Mouse (Mus musculus): ENCODE data around the gene Grk6. TPM values are rescaled to one million over a fixed set of nuclear protein-coding genes. Genes with fewer than 3 reads are reported as not detected.
A peak's percentile ranks its signal among the peaks of the same experiment; 100 is the strongest.

Gene Grk6
- polyA plus RNA-seq, 1 experiment from 2014 or later = 41.4 TPM

DNA sequence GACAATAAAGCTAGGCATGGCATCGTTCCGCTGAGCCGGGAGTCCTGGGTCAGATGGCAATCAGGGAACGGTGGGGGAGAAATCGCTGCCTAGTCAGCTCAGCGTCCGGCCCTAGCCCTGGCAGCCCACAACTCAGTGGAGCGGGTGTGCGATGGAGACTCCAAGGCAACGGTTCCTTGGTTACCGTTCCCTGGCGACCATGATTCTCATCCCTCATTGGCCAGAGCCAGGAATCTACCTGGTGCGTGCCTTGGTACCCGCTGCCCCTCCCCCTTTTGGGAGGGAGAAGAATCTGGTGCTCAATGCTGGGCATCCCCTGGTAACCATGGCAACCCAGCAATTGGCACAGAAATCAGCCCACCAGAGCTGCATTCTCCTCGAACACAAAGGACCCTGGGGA is 38.7 kb downstream of the Grk6 start:
- H3K27ac ChIP-seq = peak overlapping the region; percentile 99
- H3K9me3 ChIP-seq = no peaks in the 10 kb centered on the region
- H3K9ac ChIP-seq = peak overlapping the region; percentile 100
- peaks cover 51% of the 10 kb centered on the region for H3K4me1 ChIP-seq
- peak overlapping the region; percentile 94 for H3K4me2 ChIP-seq
- ATAC-seq (replicated peaks) = peak; percentile 87
- peak overlapping the region; percentile 77 for H3K4me3 ChIP-seq
- WGBS = 4% methylated on average over 15 of the region's 15 CpGs
- H3K36me3 ChIP-seq (replicated peaks) = peaks cover 35% of the 10 kb centered on the region
- no peaks in the 10 kb centered on the region for H3K27me3 ChIP-seq (replicated peaks)

GRCm38 (mm10) chr13:55484520-55485088 is 39.7 kb downstream of the Grk6 start:
- WGBS = 14% methylated on average over 7 of the region's 7 CpGs
- H3K36me3 ChIP-seq (replicated peaks) = peaks cover 25% of the 10 kb centered on the region
- ATAC-seq (replicated peaks) = no peak
- H3K9ac ChIP-seq = peak overlapping the region; percentile 100
- H3K9me3 ChIP-seq = no peaks in the 10 kb centered on the region
- peak overlapping the region; percentile 99 for H3K27ac ChIP-seq
- H3K4me2 ChIP-seq = peak overlapping the region; percentile 94
- H3K27me3 ChIP-seq (replicated peaks) = no peaks in the 10 kb centered on the region
- H3K4me3 ChIP-seq = peak overlapping the region; percentile 77
- H3K4me1 ChIP-seq = peaks cover 51% of the 10 kb centered on the region

DNA sequence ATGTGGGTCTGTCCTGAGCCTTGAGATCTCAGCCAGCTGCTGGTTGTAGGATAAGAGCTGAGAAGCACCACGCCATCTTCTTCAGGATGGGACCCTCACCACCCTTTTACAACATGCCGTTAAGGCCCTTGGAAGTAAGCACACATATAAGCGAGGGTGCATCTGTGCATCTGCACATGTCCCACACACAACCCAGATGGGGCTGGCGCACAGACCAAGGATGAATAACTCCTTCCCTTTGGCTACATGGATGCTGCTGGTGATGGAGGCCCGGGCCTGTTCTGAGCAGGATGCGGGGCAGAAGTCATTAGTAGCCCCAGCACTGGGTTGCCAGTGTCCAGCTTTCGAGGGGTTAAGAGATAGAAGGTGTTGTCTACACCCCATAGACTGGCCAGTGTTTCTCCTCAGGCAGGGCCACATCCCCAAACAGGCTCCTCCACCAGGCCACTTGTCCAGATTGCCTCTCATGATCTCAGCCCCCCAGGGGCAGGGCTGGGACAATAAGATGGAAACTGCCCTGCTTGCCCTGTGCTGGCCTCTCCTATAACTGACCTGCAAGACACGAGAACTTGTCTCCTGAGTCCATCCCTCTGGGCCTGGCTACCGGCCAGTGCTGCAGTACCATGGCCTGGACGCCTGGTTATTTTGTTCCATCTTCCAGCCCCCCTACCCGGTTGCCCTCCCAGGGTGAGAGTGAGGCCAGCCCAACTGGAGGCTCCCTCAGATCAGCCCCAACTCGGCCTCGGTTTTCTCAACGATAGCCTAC is 41.3 kb downstream of the Grk6 start:
- peaks cover 51% of the 10 kb centered on the region for H3K4me1 ChIP-seq
- 20% methylated on average over 14 of the region's 14 CpGs for WGBS
- peak overlapping the region; percentile 77 for H3K4me3 ChIP-seq
- H3K4me2 ChIP-seq = peak overlapping the region; percentile 94
- no peak for ATAC-seq (replicated peaks)
- peaks cover 11% of the 10 kb centered on the region for H3K36me3 ChIP-seq (replicated peaks)
- H3K27ac ChIP-seq = peak overlapping the region; percentile 99
- H3K27me3 ChIP-seq (replicated peaks) = no peaks in the 10 kb centered on the region
- H3K9ac ChIP-seq = peak overlapping the region; percentile 100
- H3K9me3 ChIP-seq = no peaks in the 10 kb centered on the region

DNA sequence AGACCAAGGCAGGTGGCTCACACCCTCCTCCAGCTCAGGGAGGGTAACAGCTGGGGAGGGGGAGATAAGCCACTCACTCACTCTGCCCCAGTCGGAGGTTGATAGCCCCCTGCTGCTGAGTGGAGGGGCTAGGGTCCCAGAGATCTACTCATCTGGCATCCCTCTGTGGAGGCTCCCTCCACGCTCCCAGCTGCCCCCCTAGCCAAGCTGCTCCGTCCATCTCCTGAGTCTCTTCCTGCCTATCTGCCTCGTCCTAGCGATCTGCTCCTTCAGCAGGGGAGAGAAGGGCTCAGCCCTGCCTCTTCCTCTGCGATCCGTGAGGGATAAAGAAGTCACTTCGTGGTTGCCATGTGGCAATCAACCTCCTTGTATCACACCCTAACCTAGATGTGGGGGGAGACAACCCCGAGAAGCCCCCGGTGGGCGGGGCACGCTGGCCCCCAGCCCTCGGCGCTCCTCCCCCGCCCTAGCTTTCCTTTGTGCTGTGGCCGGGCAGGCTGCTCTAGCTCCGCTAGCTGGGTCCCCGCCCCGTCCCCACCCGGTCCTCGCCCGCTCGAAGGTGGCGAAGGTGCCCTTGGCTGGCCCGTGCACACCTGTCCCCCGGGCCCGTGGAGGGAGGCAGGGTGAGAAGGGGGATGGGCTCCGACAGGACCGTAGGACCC is 42.2 kb downstream of the Grk6 start:
- Histone ChIP-seq H3K27ac (peak overlapping the region; percentile 99), H3K4me3 (peak overlapping the region; percentile 77), H3K27me3 (replicated peaks) (no peaks in the 10 kb centered on the region), H3K4me1 (peaks cover 51% of the 10 kb centered on the region), H3K36me3 (replicated peaks) (peaks cover 4% of the 10 kb centered on the region), H3K9ac (peak overlapping the region; percentile 100), H3K4me2 (peak overlapping the region; percentile 94), H3K9me3 (no peaks in the 10 kb centered on the region)
- 0% methylated on average over 29 of the region's 29 CpGs for WGBS
- ATAC-seq (replicated peaks) = peak; percentile 33

DNA sequence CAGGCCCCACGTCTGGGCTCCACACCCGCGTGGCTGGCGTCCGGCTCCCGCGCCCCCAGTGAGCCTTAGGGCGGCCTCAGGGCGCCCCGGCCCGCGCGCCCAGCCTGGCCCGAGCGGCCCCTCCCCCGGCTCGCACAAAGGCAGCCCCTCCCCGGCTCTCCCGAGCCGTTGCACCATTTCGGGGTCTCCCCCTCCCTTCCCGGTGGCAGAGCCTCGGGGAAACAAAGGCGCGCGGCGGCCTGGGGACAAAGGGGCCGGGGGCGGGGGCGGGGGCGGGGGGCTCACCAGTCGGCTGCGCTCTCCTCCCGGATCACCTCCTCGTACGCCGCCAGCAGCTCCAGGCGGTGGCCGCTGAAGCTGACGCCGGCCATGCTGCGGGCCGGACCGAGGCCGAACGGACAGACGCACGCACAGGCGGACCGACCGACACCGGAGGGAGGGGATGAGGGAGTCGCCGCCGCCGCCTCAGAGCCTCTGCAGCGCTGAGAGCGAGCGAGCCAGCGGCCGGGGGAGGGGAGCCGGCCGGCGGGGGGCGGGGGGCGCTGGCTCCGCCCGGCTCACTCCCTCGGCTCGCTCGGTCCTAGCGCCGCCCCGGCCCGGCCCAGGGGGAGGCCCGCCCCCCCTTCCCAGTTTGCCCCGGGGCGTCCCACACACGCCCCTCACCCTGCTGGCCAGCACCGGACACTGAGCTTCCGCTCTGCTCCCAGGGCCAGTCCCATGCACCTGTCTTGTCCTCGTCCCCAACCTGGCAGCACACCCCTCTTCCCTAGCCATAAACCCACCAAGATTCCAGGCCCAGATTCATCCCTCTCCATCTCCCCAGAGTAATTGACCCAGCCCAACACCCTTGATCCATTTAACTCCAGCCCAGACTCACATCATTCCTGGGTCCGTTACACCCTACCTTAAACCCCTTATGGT is 43.0 kb downstream of the Grk6 start, which contains the start of gene Dbn1:
Gene Dbn1, minus strand, starts transcription at position 534 of the 921 bp plus-strand sequence.
- peak; percentile 81 for ATAC-seq (replicated peaks)
- WGBS = under 1% methylated on average over 67 of the region's 83 CpGs
- peak within 1 kb of the TSS; percentile 99 for H3K27ac ChIP-seq

GRCm38 (mm10) chr13:55494257-55494656 is 49.4 kb downstream of the Grk6 start:
- Histone ChIP-seq H3K27ac (0 out of 2 replicates have a peak overlapping the region, but pooled peaks have one; percentile 71), H3K9ac (no peak overlapping the region), H3K27me3 (replicated peaks) (no peaks in the 10 kb centered on the region), H3K4me2 (no peak overlapping the region), H3K9me3 (no peaks in the 10 kb centered on the region), H3K4me1 (peaks cover 30% of the 10 kb centered on the region), H3K36me3 (replicated peaks) (no peaks in the 10 kb centered on the region), H3K4me3 (no peak overlapping the region)
- ATAC-seq (replicated peaks) = no peak; the same call in 1 of the 2 replicates
- whole genome bisulfite sequencing = 25% methylated on average over 2 of the region's 2 CpGs

More for the DNA sequence above, 43.0 kb downstream of the Grk6 start, which contains the start of gene Dbn1:
- H3K9ac ChIP-seq = peak within 1 kb of the TSS; percentile 100
- H3K9me3 ChIP-seq = no peaks in the 10 kb centered on the region
- H3K27me3 ChIP-seq (replicated peaks) = no peaks in the 10 kb centered on the region
- peaks cover 44% of the 10 kb centered on the region for H3K4me1 ChIP-seq
- H3K36me3 ChIP-seq (replicated peaks) = no peaks in the 10 kb centered on the region
- peak within 1 kb of the TSS; percentile 77 for H3K4me3 ChIP-seq
- peak within 1 kb of the TSS; percentile 94 for H3K4me2 ChIP-seq

GRCm38 (mm10) chr13:55494883-55495621 is 50.2 kb downstream of the Grk6 start:
- peak; percentile 57; the same call in 1 of the 2 replicates for ATAC-seq (replicated peaks)
- H3K4me1 ChIP-seq = peaks cover 30% of the 10 kb centered on the region
- peak overlapping the region; percentile 31; the same call in 1 of the 2 replicates for H3K9ac ChIP-seq
- no peaks in the 10 kb centered on the region for H3K27me3 ChIP-seq (replicated peaks)
- no peak overlapping the region for H3K4me3 ChIP-seq
- H3K9me3 ChIP-seq = no peaks in the 10 kb centered on the region
- peak overlapping the region; percentile 18; the same call in 1 of the 2 replicates for H3K4me2 ChIP-seq
- peak overlapping the region; percentile 71; the same call in 1 of the 2 replicates for H3K27ac ChIP-seq
- WGBS = 15% methylated on average over 18 of the region's 18 CpGs
- no peaks in the 10 kb centered on the region for H3K36me3 ChIP-seq (replicated peaks)

DNA sequence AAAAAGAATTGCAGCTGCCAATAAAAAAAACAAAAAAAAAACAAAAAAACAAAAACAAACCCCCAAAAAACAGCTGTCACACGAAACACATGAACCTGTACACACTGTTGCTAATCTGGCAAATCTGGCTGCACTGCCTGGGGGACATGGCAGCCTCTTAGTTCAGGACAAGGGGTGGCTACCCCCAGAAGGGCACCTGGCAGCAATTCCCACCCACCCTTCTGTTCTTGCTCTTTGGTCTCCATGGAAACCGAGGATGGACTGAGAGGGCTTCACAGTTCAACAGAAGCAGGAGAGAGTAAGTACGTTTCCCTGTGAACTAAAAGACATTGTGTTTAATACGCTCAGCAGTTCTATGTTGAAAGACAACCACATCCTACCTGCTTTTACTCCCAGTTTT is 50.8 kb downstream of the Grk6 start:
- H3K4me1 ChIP-seq = peaks cover 30% of the 10 kb centered on the region
- no peaks in the 10 kb centered on the region for H3K27me3 ChIP-seq (replicated peaks)
- H3K9me3 ChIP-seq = no peaks in the 10 kb centered on the region
- no peak overlapping the region for H3K9ac ChIP-seq
- H3K4me2 ChIP-seq = peak overlapping the region; percentile 12; the same call in 1 of the 2 replicates
- H3K4me3 ChIP-seq = no peak overlapping the region
- 10% methylated on average over 4 of the region's 4 CpGs for WGBS
- H3K27ac ChIP-seq = peak overlapping the region; percentile 71
- no peak for ATAC-seq (replicated peaks)
- 0 out of 2 replicates have a peak, but pooled peaks cover 4% of the 10 kb centered on the region for H3K36me3 ChIP-seq (replicated peaks)

DNA sequence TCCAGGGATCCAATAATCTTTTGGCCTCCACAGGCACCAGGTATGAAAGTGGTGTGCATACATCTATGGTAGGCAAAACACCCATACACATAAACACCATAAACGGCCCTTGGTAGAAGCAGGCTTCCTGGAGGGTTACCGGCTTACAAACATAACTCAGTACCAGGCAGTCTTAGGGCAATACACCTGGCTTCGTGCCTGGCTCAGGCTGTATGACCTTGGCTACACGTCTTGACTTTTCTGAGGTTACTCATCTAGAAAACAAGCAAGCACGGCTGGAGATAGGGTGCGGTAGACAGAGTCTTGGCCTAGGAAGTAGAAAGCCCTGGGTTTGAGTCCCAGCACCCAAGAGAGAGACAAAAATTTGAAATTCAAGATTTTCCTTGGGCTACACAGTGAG is 51.8 kb downstream of the Grk6 start:
- no peak for ATAC-seq (replicated peaks)
- WGBS = 84% methylated on average over 6 of the region's 6 CpGs
- H3K27ac ChIP-seq = peak overlapping the region; percentile 71
- no peak overlapping the region for H3K9ac ChIP-seq
- 0 out of 2 replicates have a peak, but pooled peaks cover 5% of the 10 kb centered on the region for H3K36me3 ChIP-seq (replicated peaks)
- peaks cover 30% of the 10 kb centered on the region for H3K4me1 ChIP-seq
- no peaks in the 10 kb centered on the region for H3K27me3 ChIP-seq (replicated peaks)
- no peak overlapping the region for H3K4me3 ChIP-seq
- no peak overlapping the region for H3K4me2 ChIP-seq
- no peaks in the 10 kb centered on the region for H3K9me3 ChIP-seq

GRCm38 (mm10) chr13:55498906-55499305 is 54.0 kb downstream of the Grk6 start:
- no peaks in the 10 kb centered on the region for H3K27me3 ChIP-seq (replicated peaks)
- H3K9me3 ChIP-seq = no peaks in the 10 kb centered on the region
- WGBS = 47% methylated on average over 11 of the region's 11 CpGs
- H3K9ac ChIP-seq = no peak overlapping the region
- H3K4me1 ChIP-seq = peaks cover 30% of the 10 kb centered on the region
- 0 out of 2 replicates have a peak, but pooled peaks cover 7% of the 10 kb centered on the region for H3K36me3 ChIP-seq (replicated peaks)
- no peak for ATAC-seq (replicated peaks)
- H3K4me2 ChIP-seq = no peak overlapping the region
- H3K4me3 ChIP-seq = no peak overlapping the region
- H3K27ac ChIP-seq = no peak overlapping the region

- H3K4me1 ChIP-seq = peaks cover 15% of the 10 kb centered on the region
- no peak for ATAC-seq (replicated peaks)
- WGBS = 84% methylated on average over 10 of the region's 10 CpGs
- H3K9me3 ChIP-seq = no peaks in the 10 kb centered on the region
- H3K36me3 ChIP-seq (replicated peaks) = peaks cover 21% of the 10 kb centered on the region; the same call in 1 of the 2 replicates
- no peak overlapping the region for H3K27ac ChIP-seq
- no peak overlapping the region for H3K4me3 ChIP-seq
- no peak overlapping the region for H3K9ac ChIP-seq
- no peaks in the 10 kb centered on the region for H3K27me3 ChIP-seq (replicated peaks)
- no peak overlapping the region for H3K4me2 ChIP-seq
These were observed 55.7 kb downstream of the Grk6 start for GRCm38 (mm10) chr13:55500575-55500974.

Data from midbrain, embryonic 15.5 days (tissue).